Mouse (Mus musculus) ovary, postnatal 36 days (tissue): Measurements from ENCODE around the gene Hoxa6.

Experiments
- DNase-seq: peaks from one replicate; pipeline ENCODE4 v3.0.0; 2022; ENCODE audit warnings: low spot score, mixed read lengths

Hoxa6 gene

GRCm38 (mm10) chr6:52176391-52176790 lies 32.1 kb downstream of the Hoxa6 start:
- no peak for DNase-seq

GRCm38 (mm10) chr6:52175864-52176263 lies 32.7 kb downstream of the Hoxa6 start:
- DNase-seq: peak; percentile 27

GRCm38 (mm10) chr6:52174968-52175751 lies 33.4 kb downstream of the Hoxa6 start:
- DNase-seq: no peak

GRCm38 (mm10) chr6:52173648-52174047 lies 34.9 kb downstream of the Hoxa6 start:
- DNase-seq: no peak

- DNase-seq: peak; percentile 72
Measured at GRCm38 (mm10) chr6:52172501-52172900, 36.0 kb downstream of the Hoxa6 start.

GRCm38 (mm10) chr6:52171938-52172337 lies 36.6 kb downstream of the Hoxa6 start:
- DNase-seq: no peak

- no peak for DNase-seq
Measured at GRCm38 (mm10) chr6:52171331-52171730, 37.2 kb downstream of the Hoxa6 start.

- DNase-seq: no peak
Measured at GRCm38 (mm10) chr6:52170898-52171223, 37.7 kb downstream of the Hoxa6 start.

- DNase-seq: no peak
Measured at GRCm38 (mm10) chr6:52170166-52170897, 38.2 kb downstream of the Hoxa6 start.

- no peak for DNase-seq
Measured at GRCm38 (mm10) chr6:52169499-52170165, 38.9 kb downstream of the Hoxa6 start.

- DNase-seq: peak; percentile 20
Measured at GRCm38 (mm10) chr6:52168191-52169055, 40.1 kb downstream of the Hoxa6 start.

- no peak for DNase-seq
Measured at GRCm38 (mm10) chr6:52167736-52168161, 40.8 kb downstream of the Hoxa6 start.

- DNase-seq: no peak
Measured at GRCm38 (mm10) chr6:52167176-52167575, 41.3 kb downstream of the Hoxa6 start.

GRCm38 (mm10) chr6:52166431-52167077 lies 42.0 kb downstream of the Hoxa6 start:
- no peak for DNase-seq

- DNase-seq: no peak
Measured at GRCm38 (mm10) chr6:52165441-52166370, 42.8 kb downstream of the Hoxa6 start.

- no peak for DNase-seq
Measured at GRCm38 (mm10) chr6:52164626-52165440, 43.7 kb downstream of the Hoxa6 start, which contains the start of gene Hoxa2. Gene Hoxa2, minus strand, starts transcription at chr6:52164831.

GRCm38 (mm10) chr6:52164051-52164625 lies 44.4 kb downstream of the Hoxa6 start:
- peak; percentile 15 for DNase-seq

GRCm38 (mm10) chr6:52163366-52164031 lies 45.0 kb downstream of the Hoxa6 start:
- DNase-seq: no peak
